ENCODE assay signal across 8 mouse cellular contexts in the genomic region with DNA sequence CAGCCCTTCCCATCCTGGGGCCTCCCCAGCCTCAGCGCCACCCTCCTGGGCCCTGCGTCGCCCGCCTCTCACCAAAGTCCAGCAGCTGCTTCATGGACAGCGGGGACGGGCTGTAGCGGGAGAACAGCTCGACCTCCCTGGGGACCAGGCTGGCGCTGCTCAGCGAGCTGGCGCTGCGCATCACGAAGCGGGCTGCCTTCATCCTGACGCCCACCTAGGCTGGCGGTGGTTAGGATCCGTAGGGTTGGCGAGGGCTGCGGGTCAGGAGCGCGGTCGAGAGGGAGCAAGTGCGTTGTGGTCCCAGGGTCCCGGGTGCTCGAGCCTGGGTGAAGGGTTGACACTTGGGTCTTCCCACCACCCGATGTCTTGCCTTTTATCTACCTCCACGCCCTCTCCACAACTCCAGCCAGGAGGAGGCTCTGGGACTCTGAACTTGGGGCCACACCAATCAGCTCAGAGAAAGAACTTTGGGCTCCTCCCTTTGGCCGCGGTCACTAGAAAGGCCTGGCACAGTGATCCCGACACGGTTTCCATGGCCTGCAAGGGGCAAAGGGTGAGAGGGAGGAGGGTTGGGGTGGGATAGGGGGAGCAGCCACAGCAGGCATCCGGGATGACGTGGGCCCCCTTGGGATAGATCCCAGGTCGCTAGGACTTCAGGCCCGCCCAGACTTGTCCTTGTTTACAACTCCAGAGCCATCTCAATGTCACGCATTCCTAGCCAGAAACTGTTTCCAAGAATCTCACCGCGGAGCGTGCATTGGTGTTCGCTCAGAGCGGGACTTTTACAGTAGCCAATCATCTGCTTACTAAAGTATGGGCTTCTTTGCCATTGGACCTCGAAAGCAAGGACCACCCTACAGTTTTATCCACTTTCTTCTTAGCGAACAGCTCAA. TPM values are rescaled to one million over a fixed set of nuclear protein-coding genes. Genes with fewer than 3 reads are reported as not detected.
DNase-seq lines count a peak whose midpoint lies in the region; ATAC-seq and TF ChIP-seq lines count a peak whose summit lies in the region.

A gene (minus strand): TSS at position 349 of the 893 bp plus-strand sequence.

- peak within 1 kb of the TSS; percentile 53 for H3K9ac ChIP-seq in hindbrain, embryonic 15.5 days

- H3K4me2 ChIP-seq in hindbrain, embryonic 15.5 days: peak within 1 kb of the TSS; percentile 100

- DNase-seq in adrenal gland, adult 2 months: peak; percentile 94
- peak; percentile 90 to 95 for DNase-seq in gastrocnemius, adult 8-10 months (ENCODE audit: low spot score in 2 of 2)
- DNase-seq in layer of hippocampus, postnatal 36 days: peak; percentile 50 to 69
- DNase-seq in lung, postnatal 10 days: peak; percentile 95
- peak; percentile 82 to 90 for DNase-seq in right cerebral cortex, postnatal 10 days (ENCODE audit: low spot score in 2 of 2)

- H3K4me1 ChIP-seq in cortical plate, adult 2 months (ENCODE audit: control insufficient read depth, insufficient read depth, low read length): no peaks in the 10 kb centered on the region
- peaks cover 11% of the 10 kb centered on the region for H3K4me1 ChIP-seq in hindbrain, embryonic 15.5 days (replicated peaks)

- TF ChIP-seq POLR2A in cortical plate, adult 2 months (IDR thresholded peaks at IDR 0.05; ENCODE audit: extremely low read depth, insufficient read depth, low read length): peak; percentile 64; the same call in 1 of the 2 replicates

- peak within 1 kb of the TSS; percentile 58 for H3K4me3 ChIP-seq in cortical plate, adult 2 months (ENCODE audit: insufficient read depth, low read length)
- peak within 1 kb of the TSS; percentile 56 for H3K4me3 ChIP-seq in hindbrain, embryonic 15.5 days

- no peaks in the 10 kb centered on the region for H3K9me3 ChIP-seq in hindbrain, embryonic 15.5 days

- peak; percentile 96 for ATAC-seq in hindbrain, embryonic 15.5 days (ENCODE audit: low FRiP score, low read depth)
- ATAC-seq in activated CD4-positive, CD25-positive, alpha-beta regulatory T cell, adult 4 months: no peak

- under 1% methylated on average over 43 of the region's 43 CpGs for WGBS in hindbrain, embryonic 15.5 days

- no peaks in the 10 kb centered on the region for H3K27me3 ChIP-seq in hindbrain, embryonic 15.5 days

- H3K36me3 ChIP-seq in hindbrain, embryonic 15.5 days: no peaks in the 10 kb centered on the region

- H3K27ac ChIP-seq in cortical plate, adult 2 months (ENCODE audit: insufficient read depth, low read length): peak within 1 kb of the TSS; percentile 68
- H3K27ac ChIP-seq in hindbrain, embryonic 15.5 days (replicated peaks): peak within 1 kb of the TSS; percentile 57; the same call in 1 of the 2 replicates

- TF ChIP-seq CTCF in cortical plate, adult 2 months (IDR thresholded peaks at IDR 0.05; ENCODE audit: extremely low read depth, insufficient read depth, low read length): no peak

RNA-seq across cellular contexts. Expression of the gene that starts here (rescaled TPM):
- total RNA-seq in adrenal gland, adult 2 months (2021): 100 to 1,000 TPM; 281 to 437 TPM
- polyA plus RNA-seq in adrenal gland, adult 2 months (2012; rRNA removed): 147 and 215 TPM in 2 replicates
- polyA plus RNA-seq in cortical plate, adult 2 months (2012; rRNA removed): 9.4 and 14.0 TPM in 2 replicates
- 100 to 1,000 TPM; 401 to 730 (median 519) TPM for total RNA-seq in gastrocnemius, adult 8-10 months (2022)
- polyA plus RNA-seq in hindbrain, embryonic 15.5 days (2015; fragmentation: Nextera tagmentation; extraction: Ambion mirVana): 1.9 and 2.4 TPM in 2 replicates
- total RNA-seq in layer of hippocampus, postnatal 36 days (2021): 10 to 100 TPM; 11.3 to 14.5 TPM
- polyA plus RNA-seq in activated CD4-positive, CD25-positive, alpha-beta regulatory T cell, adult 4 months (2017; shearing (Covaris generic)): not detected

Comparison
In these comparisons a context has a peak if more than half of its experiments do, and no peak if none do; other contexts are left out.
1. RNA of the gene that starts here (total RNA-seq): 401 to 730 TPM in gastrocnemius, adult 8-10 months and 281 to 437 TPM in adrenal gland, adult 2 months; 11.3 to 14.5 TPM in layer of hippocampus, postnatal 36 days; every median in the first group is over 10 times any median in the second.
2. Peak in every context shown above with its lines, with median percentiles within 50 percentile points of each other: DNase-seq.